Mouse (Mus musculus) CH12.LX (cell line): ENCODE measurements at regions not wholly inside any gene's neighbourhood (a gene's known extent, or its start where the extent isn't known, plus 50 kb on each side); places are given as distances from the start of the nearest gene placed in this dataset.

Experiments
- DNase-seq: peaks from one replicate; pipeline ENCODE4 v3.0.0-alpha.2; 2013; ENCODE audit errors: extremely low read depth
- H3K27ac ChIP-seq: 2 replicates; pipeline ENCODE4 v1.5.1; 2012; ENCODE audit warnings: low read depth, mild to moderate bottlenecking, control low read depth, moderate library complexity; ENCODE audit not compliant: insufficient read depth
- H3K27me3 ChIP-seq: replicated peaks from 2 replicates; pipeline ENCODE3; 2012; ENCODE audit warnings: inconsistent platforms
- H3K36me3 ChIP-seq, 2 experiments: replicated peaks in 1 of 2; 2 replicates each; pipeline versions ENCODE3 to v1.6.1; 2012; ENCODE audit warnings: inconsistent platforms in 1 of 2, low read length in 1 of 2, mild to moderate bottlenecking in 1 of 2, mixed read lengths in 1 of 2, moderate library complexity in 1 of 2; ENCODE audit not compliant: control insufficient read depth in 1 of 2, insufficient read depth in 1 of 2
- H3K4me1 ChIP-seq, 2 experiments: 2 replicates each; pipeline ENCODE4 v1.6.1; 2012; ENCODE audit warnings: inconsistent platforms in 1 of 2, moderate library complexity in 1 of 2; ENCODE audit not compliant: insufficient read depth in 2 of 2, control insufficient read depth in 1 of 2
- H3K4me2 ChIP-seq: 2 replicates; pipeline ENCODE4 v1.6.1; 2012; ENCODE audit warnings: low read depth, mild to moderate bottlenecking, control low read depth; ENCODE audit not compliant: poor library complexity, insufficient read depth, severe bottlenecking
- H3K4me3 ChIP-seq, 3 experiments: fragments of 150-350 bp in 1 of 3; sonication (generic) in 1 of 3; replicated peaks in 1 of 3; 2 replicates each; pipeline versions ENCODE3 to v1.5.1; 2011 to 2012; ENCODE audit warnings: low read depth in 2 of 3, low read length in 2 of 3, mild to moderate bottlenecking in 2 of 3, moderate library complexity in 2 of 3, control low read depth in 1 of 3, improper control_type of control experiment in 1 of 3, inconsistent platforms in 1 of 3, mixed read lengths in 1 of 3; ENCODE audit not compliant: poor library complexity in 1 of 3
- H3K79me2 ChIP-seq: replicated peaks from 2 replicates; pipeline ENCODE4 v1.6.1; 2012; ENCODE audit warnings: mild to moderate bottlenecking, moderate library complexity; ENCODE audit not compliant: control insufficient read depth, poor library complexity, insufficient read depth, severe bottlenecking; ENCODE audit errors: extremely low read depth
- H3K9ac ChIP-seq: 2 replicates; pipeline ENCODE4 v1.6.1; 2012; ENCODE audit warnings: low read depth, mild to moderate bottlenecking, control low read depth, moderate library complexity; ENCODE audit not compliant: insufficient read depth
- H3K9me3 ChIP-seq: replicated peaks from 2 replicates; pipeline ENCODE3; 2012; ENCODE audit warnings: low read length, inconsistent platforms, mixed read lengths
- BHLHE40 ChIP-seq: IDR thresholded peaks from 2 replicates; pipeline ENCODE4 v1.6.1; 2011; ENCODE audit warnings: mild to moderate bottlenecking, low read depth, low read length, improper control_type of control experiment
- CHD1 ChIP-seq: IDR thresholded peaks from 2 replicates; pipeline ENCODE4 v1.6.1; 2012; ENCODE audit warnings: low read depth, low read length, improper control_type of control experiment, inconsistent platforms
- CHD2 ChIP-seq: IDR thresholded peaks from 2 replicates; pipeline ENCODE4 v1.6.1; 2011; ENCODE audit warnings: low read length, improper control_type of control experiment
- E2F4 ChIP-seq: IDR thresholded peaks from 2 replicates; pipeline ENCODE4 v1.6.1; 2011; ENCODE audit warnings: low read depth, low read length, improper control_type of control experiment; ENCODE audit not compliant: insufficient replicate concordance
- ELF1 ChIP-seq: IDR thresholded peaks from 2 replicates; pipeline ENCODE4 v1.6.1; 2014; ENCODE audit warnings: low read depth, mild to moderate bottlenecking, inconsistent platforms, low read length, improper control_type of control experiment
- EP300 ChIP-seq: IDR thresholded peaks from 2 replicates; pipeline ENCODE4 v1.6.1; 2011; ENCODE audit warnings: low read length, improper control_type of control experiment
- IRF4 ChIP-seq: IDR thresholded peaks from 2 replicates; pipeline ENCODE4 v1.6.1; 2014; ENCODE audit warnings: low read depth, mild to moderate bottlenecking, inconsistent platforms, low read length, improper control_type of control experiment
- JUN ChIP-seq: IDR thresholded peaks from 2 replicates; pipeline ENCODE4 v1.6.1; 2011; ENCODE audit warnings: low read depth, mild to moderate bottlenecking, low read length, improper control_type of control experiment, moderate library complexity; ENCODE audit not compliant: insufficient read depth
- JUND ChIP-seq: conservative IDR thresholded peaks from 2 replicates; pipeline ENCODE4 v1.6.1; 2011; ENCODE audit warnings: low read depth, low read length, improper control_type of control experiment
- KAT2A ChIP-seq: IDR thresholded peaks from 2 replicates; pipeline ENCODE4 v1.6.1; 2012; ENCODE audit warnings: low read length, improper control_type of control experiment, inconsistent platforms; ENCODE audit not compliant: insufficient replicate concordance
- MAFK ChIP-seq: IDR thresholded peaks from 2 replicates; pipeline ENCODE4 v1.6.1; 2011; ENCODE audit warnings: low read length, improper control_type of control experiment; ENCODE audit not compliant: insufficient replicate concordance
- MAX ChIP-seq: IDR thresholded peaks from 2 replicates; pipeline ENCODE4 v1.6.1; 2011; ENCODE audit warnings: low read length, improper control_type of control experiment
- MAZ ChIP-seq: IDR thresholded peaks from 2 replicates; pipeline ENCODE4 v1.6.1; 2012; ENCODE audit warnings: low read depth, mild to moderate bottlenecking, inconsistent platforms, low read length, improper control_type of control experiment, moderate library complexity
- MEF2A ChIP-seq: IDR thresholded peaks from 2 replicates; pipeline ENCODE4 v1.6.1; 2014; ENCODE audit warnings: low read depth, mild to moderate bottlenecking, inconsistent platforms, low read length, improper control_type of control experiment, borderline replicate concordance
- MXI1 ChIP-seq: IDR thresholded peaks from 2 replicates; pipeline ENCODE4 v1.6.1; 2011; ENCODE audit warnings: mild to moderate bottlenecking, low read depth, low read length, improper control_type of control experiment
- PAX5 ChIP-seq: IDR thresholded peaks from 2 replicates; pipeline ENCODE4 v1.6.1; 2012; ENCODE audit warnings: low read length, inconsistent platforms, mixed read lengths
- POLR2A ChIP-seq: IDR thresholded peaks from 2 replicates; pipeline ENCODE4 v1.6.1; 2011; ENCODE audit warnings: low read depth, mild to moderate bottlenecking, improper control_type of control experiment, low read length
- RAD21 ChIP-seq: IDR thresholded peaks from 2 replicates; pipeline ENCODE4 v1.6.1; 2011; ENCODE audit warnings: low read depth, mild to moderate bottlenecking, low read length, improper control_type of control experiment, moderate library complexity
- RCOR1 ChIP-seq: conservative IDR thresholded peaks from 2 replicates; pipeline ENCODE4 v1.6.1; 2012; ENCODE audit warnings: low read depth, mild to moderate bottlenecking, inconsistent platforms, low read length, improper control_type of control experiment
- TCF12 ChIP-seq: IDR thresholded peaks from 2 replicates; pipeline ENCODE4 v1.6.1; 2014; ENCODE audit warnings: low read depth, mild to moderate bottlenecking, inconsistent platforms, low read length, improper control_type of control experiment
- UBTF ChIP-seq: IDR thresholded peaks from 2 replicates; pipeline ENCODE4 v1.6.1; 2012; ENCODE audit warnings: low read depth, mild to moderate bottlenecking, inconsistent platforms, low read length, improper control_type of control experiment, moderate library complexity
- USF2 ChIP-seq: conservative IDR thresholded peaks from 2 replicates; pipeline ENCODE4 v1.6.1; 2011; ENCODE audit warnings: low read depth, low read length, improper control_type of control experiment
- ZKSCAN1 ChIP-seq: IDR thresholded peaks from 2 replicates; pipeline ENCODE4 v1.6.1; 2012; ENCODE audit warnings: low read depth, inconsistent platforms, low read length, improper control_type of control experiment, borderline replicate concordance
- ZMIZ1 ChIP-seq: IDR thresholded peaks from 2 replicates; pipeline ENCODE4 v1.6.1; 2012; ENCODE audit warnings: low read depth, mild to moderate bottlenecking, inconsistent platforms, low read length, improper control_type of control experiment
- dilution Hi-C: fragments of 300-500 bp; cut with MboI; formaldehyde crosslinking; loops from 2 replicates; pipeline ENCODE4 v1.14.3; 2020; ENCODE audit warnings: low sequenced_read_pairs; ENCODE audit not compliant: extremely low pct_unique_long_range_greater_than_20kb, extremely low pct_ligation_motif_present
- in situ Hi-C: fragments of 300-500 bp; cut with MboI; formaldehyde crosslinking; loops from 3 replicates; pipeline ENCODE4 v1.14.3; 2019; ENCODE audit warnings: low sequenced_read_pairs, low pct_ligation_motif_present, low pct_unique_long_range_greater_than_20kb, mixed read lengths

DNA sequence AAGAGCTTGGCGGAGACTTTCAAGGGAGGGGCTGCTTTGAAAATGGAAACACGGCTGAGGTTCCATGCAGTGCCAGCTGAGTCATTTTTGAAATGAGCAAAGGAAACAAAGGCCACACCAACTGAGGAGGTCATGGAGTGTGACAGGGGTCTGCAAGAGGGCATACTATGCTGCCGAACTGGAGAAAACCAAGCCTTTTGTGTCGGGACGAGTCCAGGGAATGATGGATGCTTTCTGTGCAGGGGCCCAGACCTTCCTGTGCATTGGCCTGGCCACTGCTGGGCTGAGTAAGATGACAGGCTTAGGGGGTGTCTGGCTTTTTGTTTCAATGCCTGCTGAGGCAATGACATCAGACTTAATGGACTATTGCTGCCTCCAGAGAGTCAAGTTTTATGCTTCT is 203.8 kb upstream of the Ubash3b start:
- no peak overlapping the region for H3K4me3 ChIP-seq
- H3K27ac ChIP-seq, result no peak overlapping the region
- no peaks in the 10 kb centered on the region for H3K36me3 ChIP-seq
- peaks cover 0 to 11% of the 10 kb centered on the region in 2 experiments; a peak in 2 of 4 replicates for H3K4me1 ChIP-seq
- no peak overlapping the region for H3K4me2 ChIP-seq
- DNase-seq, result peak; percentile 9
- TF ChIP-seq IRF4, result peak; percentile 27; the same call in 1 of the 2 replicates
- TF ChIP-seq CHD1, result no peak
- TF ChIP-seq MAZ, result no peak
- no peak for TF ChIP-seq ZKSCAN1
- H3K79me2 ChIP-seq, result no peaks in the 10 kb centered on the region
- H3K9ac ChIP-seq, result no peak overlapping the region
- in situ Hi-C loops (no loop called here), dilution Hi-C loops (no loop called here)
- peaks cover 4% of the 10 kb centered on the region for H3K27me3 ChIP-seq
- no peaks in the 10 kb centered on the region for H3K9me3 ChIP-seq

DNA sequence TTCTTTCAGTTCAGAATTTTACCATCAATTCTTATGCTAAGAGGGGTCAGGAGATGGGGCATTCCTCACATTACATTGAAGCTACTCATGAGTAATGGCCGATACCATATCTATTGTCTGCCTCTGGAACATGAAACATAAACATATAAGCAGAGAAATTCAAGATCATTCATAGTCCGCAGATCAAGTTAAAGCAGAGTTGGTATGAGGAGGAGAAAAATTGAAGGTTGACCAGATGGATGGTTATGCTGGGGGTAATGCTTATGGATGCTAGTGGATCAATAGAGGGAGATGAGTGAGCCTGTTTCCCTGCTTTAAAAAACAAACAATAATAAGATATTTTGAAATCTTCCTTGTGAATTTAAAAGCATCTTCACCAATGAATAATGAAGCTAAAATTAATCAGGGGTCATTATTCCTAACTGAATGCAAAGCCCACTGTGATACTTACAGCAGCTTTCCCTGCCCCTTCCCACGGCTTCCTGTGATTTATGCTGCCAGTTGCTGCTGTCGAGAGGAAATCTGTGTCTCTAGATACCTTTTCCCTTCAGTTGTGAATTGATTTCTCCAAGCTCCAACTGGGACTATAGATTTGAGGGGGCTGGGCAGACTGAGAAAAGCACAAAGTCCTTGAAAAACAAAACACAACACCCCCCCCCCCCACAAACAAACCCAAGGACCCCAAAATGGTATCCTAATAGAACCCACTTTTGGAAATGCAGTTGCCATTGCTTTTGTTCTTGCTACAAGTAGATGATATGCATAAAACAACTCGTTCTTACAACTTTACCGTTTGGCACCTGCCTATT is 203.1 kb upstream of the Ubash3b start:
- Histone ChIP-seq H3K9me3 (no peaks in the 10 kb centered on the region), H3K9ac (no peak overlapping the region), H3K4me2 (no peak overlapping the region), H3K79me2 (no peaks in the 10 kb centered on the region), H3K27me3 (peaks cover 4% of the 10 kb centered on the region), H3K27ac (no peak overlapping the region), H3K36me3 (no peaks in the 10 kb centered on the region), H3K4me3 (no peak overlapping the region), H3K4me1 (peaks cover 0 to 16% of the 10 kb centered on the region in 2 experiments; a peak in 2 of 4 replicates)
- TF ChIP-seq EP300 (no peak), MXI1 (no peak), MAZ (no peak)
- dilution Hi-C loops (no loop called here), in situ Hi-C loops (no loop called here)
- no peak for DNase-seq

DNA sequence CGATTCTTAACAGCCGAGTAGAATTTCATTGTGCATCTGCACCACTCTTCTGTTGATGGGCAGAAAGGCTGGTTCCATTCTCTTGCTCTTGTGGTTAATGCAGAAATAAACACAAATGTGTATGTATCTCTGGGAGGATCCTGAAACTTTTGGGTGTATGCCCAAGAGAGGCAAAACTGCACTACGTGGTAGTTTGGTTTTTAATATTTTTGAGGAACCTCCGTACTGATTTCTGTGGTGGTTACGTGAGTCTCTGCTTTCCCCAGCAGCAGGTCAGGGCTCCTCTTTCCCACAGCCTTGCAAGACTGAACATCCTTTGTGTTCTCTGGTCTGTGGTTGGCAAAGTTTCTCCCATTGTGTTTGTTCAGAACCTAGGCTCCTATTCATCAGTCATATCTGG is 198.9 kb upstream of the Ubash3b start:
- peak; percentile 58 for DNase-seq
- no peaks in the 10 kb centered on the region for H3K27me3 ChIP-seq
- TF ChIP-seq ZMIZ1 (no peak), MAZ (no peak), E2F4 (no peak), USF2 (no peak), BHLHE40 (0 out of 2 replicates have a peak, but pooled peaks have one; percentile 26), KAT2A (no peak), MEF2A (peak; percentile 46; the same call in 1 of the 2 replicates), POLR2A (no peak), IRF4 (peak; percentile 70), ZKSCAN1 (no peak), CHD2 (0 out of 2 replicates have a peak, but pooled peaks have one; percentile 17), RAD21 (no peak), TCF12 (0 out of 2 replicates have a peak, but pooled peaks have one; percentile 17), EP300 (peak; percentile 70), RCOR1 (no peak), PAX5 (no peak), UBTF (no peak), ELF1 (no peak), JUN (no peak), MAFK (peak; percentile 42; the same call in 1 of the 2 replicates), JUND (no peak), MAX (no peak)

More for the DNA sequence above, 198.9 kb upstream of the Ubash3b start:
- Histone ChIP-seq H3K9ac (no peak overlapping the region), H3K9me3 (no peaks in the 10 kb centered on the region), H3K79me2 (no peaks in the 10 kb centered on the region), H3K4me2 (no peak overlapping the region; the same call in 1 of the 2 replicates), H3K36me3 (no peaks in the 10 kb centered on the region), H3K4me1 (peaks cover 0 to 22% of the 10 kb centered on the region in 2 experiments; a peak in 2 of 4 replicates), H3K4me3 (no peak overlapping the region), H3K27ac (no peak overlapping the region)
- in situ Hi-C loops (no loop called here), dilution Hi-C loops (no loop called here)
